Mouse (Mus musculus): Measurements from ENCODE around the gene 2210016L21Rik. TPM values are rescaled to one million over a fixed set of nuclear protein-coding genes. Genes with fewer than 3 reads are reported as not detected.

The 2210016L21Rik gene
- total and polyA plus RNA-seq, 3 experiments = 16.2 to 46.1 TPM; not detected in 1

DNA sequence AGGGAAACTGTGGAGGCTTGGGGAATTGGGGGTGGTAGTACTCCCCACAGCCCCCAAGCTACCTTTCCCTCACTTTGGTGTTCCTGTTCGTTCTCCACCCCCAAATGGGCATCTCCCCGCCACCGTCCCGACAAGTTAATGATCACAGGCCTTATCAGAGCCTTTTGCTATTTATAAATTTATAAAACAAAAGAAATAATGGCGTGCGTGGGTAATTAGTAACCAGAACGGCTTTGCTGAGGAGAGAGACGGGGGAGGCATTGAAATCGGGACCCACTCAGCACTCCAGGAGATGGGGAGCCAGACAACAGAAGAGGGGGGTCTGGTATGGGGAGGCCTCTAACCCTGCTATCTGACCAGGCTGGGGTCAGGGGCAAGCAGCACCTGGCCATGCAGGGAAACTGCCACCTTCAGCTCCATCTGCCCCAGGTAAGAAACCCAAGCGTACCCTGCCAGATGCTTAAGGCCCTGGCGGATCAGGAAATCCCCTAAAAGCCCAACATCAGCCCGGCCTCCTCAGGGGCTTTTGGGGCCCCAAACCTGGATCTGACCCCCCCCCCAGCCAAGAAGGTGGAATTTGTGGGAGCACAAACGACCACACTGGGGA is 27.8 kb downstream of the 2210016L21Rik start:
- no peak overlapping the region for H3K27ac ChIP-seq (ENCODE audit: control insufficient read depth, low read depth, low read length)
- no peak overlapping the region for H3K9ac ChIP-seq (ENCODE audit: control insufficient read depth, low read depth, low read length, poor library complexity, severe bottlenecking)
- no peak overlapping the region for H3K4me3 ChIP-seq (ENCODE audit: control insufficient read depth in 1 of 2, insufficient read depth in 1 of 2, low read depth in 2 of 2, low read length in 2 of 2)

GRCm38 (mm10) chr5:114970824-114971227 is 28.9 kb downstream of the 2210016L21Rik start, which contains the start of gene Hnf1a:
Hnf1a (minus strand) TSS chr5:114971094.
- H3K36me3 ChIP-seq (ENCODE audit: control insufficient read depth in 1 of 2, insufficient read depth in 2 of 2, low read length in 2 of 2) = peaks cover 0 to 2% of the 10 kb centered on the region in 2 experiments; a peak in 2 of 4 replicates
- H3K9ac ChIP-seq (ENCODE audit: control insufficient read depth, low read depth, low read length, poor library complexity, severe bottlenecking) = no peak within 1 kb of the TSS
- no peak within 1 kb of the TSS for H3K4me3 ChIP-seq (ENCODE audit: control insufficient read depth in 1 of 2, insufficient read depth in 1 of 2, low read depth in 2 of 2, low read length in 2 of 2)
- no peaks in the 10 kb centered on the region for H3K79me2 ChIP-seq (ENCODE audit: control insufficient read depth, insufficient read depth, low read length, poor library complexity)
- no peak within 1 kb of the TSS for H3K27ac ChIP-seq (ENCODE audit: control insufficient read depth, low read depth, low read length)
- H3K9me3 ChIP-seq (replicated peaks; ENCODE audit: insufficient read depth, low read length) = no peaks in the 10 kb centered on the region
- no peaks in the 10 kb centered on the region; a peak in 1 of 4 replicates for H3K27me3 ChIP-seq (ENCODE audit: control insufficient read depth in 1 of 2, insufficient read depth in 2 of 2, low read length in 2 of 2)
- TF ChIP-seq NELFE (IDR thresholded peaks at IDR 0.05; ENCODE audit: low read depth, low read length) (no peak), SIN3A (IDR thresholded peaks at IDR 0.05; ENCODE audit: low read length) (no peak), E2F4 (IDR thresholded peaks at IDR 0.05; ENCODE audit: borderline replicate concordance, low read depth, low read length) (no peak), HCFC1 (IDR thresholded peaks at IDR 0.05; ENCODE audit: low read depth, low read length) (no peak), MAZ (IDR thresholded peaks at IDR 0.05; ENCODE audit: low read depth, low read length) (no peak)
- H3K4me1 ChIP-seq (ENCODE audit: control insufficient read depth in 1 of 2, insufficient read depth in 2 of 2, low read length in 2 of 2) = peaks cover 0 to 6% of the 10 kb centered on the region in 2 experiments; a peak in 2 of 4 replicates
- DNase-seq (ENCODE audit: low read depth, low spot score) = no peak

More for the DNA sequence above, 27.8 kb downstream of the 2210016L21Rik start:
- no peak for DNase-seq (ENCODE audit: low read depth, low spot score)
- Histone ChIP-seq H3K9me3 (replicated peaks; ENCODE audit: insufficient read depth, low read length) (no peaks in the 10 kb centered on the region), H3K79me2 (ENCODE audit: control insufficient read depth, insufficient read depth, low read length, poor library complexity) (no peaks in the 10 kb centered on the region), H3K4me1 (ENCODE audit: control insufficient read depth in 1 of 2, insufficient read depth in 2 of 2, low read length in 2 of 2) (peaks cover 0 to 8% of the 10 kb centered on the region in 2 experiments; a peak in 2 of 4 replicates), H3K36me3 (ENCODE audit: control insufficient read depth in 1 of 2, insufficient read depth in 2 of 2, low read length in 2 of 2) (peaks cover 0 to 4% of the 10 kb centered on the region in 2 experiments; a peak in 2 of 4 replicates), H3K27me3 (ENCODE audit: control insufficient read depth in 1 of 2, insufficient read depth in 2 of 2, low read length in 2 of 2) (no peaks in the 10 kb centered on the region; a peak in 1 of 4 replicates)
- TF ChIP-seq ETS1 (IDR thresholded peaks at IDR 0.05; ENCODE audit: low read depth, low read length) (no peak), USF2 (IDR thresholded peaks at IDR 0.05; ENCODE audit: borderline replicate concordance in 1 of 2, insufficient read depth in 1 of 2, low read depth in 1 of 2, low read length in 2 of 2) (no peak), MYC (IDR thresholded peaks at IDR 0.05; ENCODE audit: low read depth, low read length) (no peak), MXI1 (IDR thresholded peaks at IDR 0.05; ENCODE audit: low read depth, low read length) (no peak), MYB (IDR thresholded peaks at IDR 0.05; ENCODE audit: low read depth, low read length) (no peak), RCOR1 (IDR thresholded peaks at IDR 0.05; ENCODE audit: low read depth, low read length) (no peak), CTCF (IDR thresholded peaks at IDR 0.05 in 2 of 3, conservative IDR thresholded peaks at IDR 0.05 in 1 of 3; ENCODE audit: control insufficient read depth in 1 of 3, insufficient read depth in 1 of 3, low read depth in 2 of 3, low read length in 3 of 3, poor library complexity in 1 of 3, severe bottlenecking in 1 of 3) (no peak), TBP (IDR thresholded peaks at IDR 0.05; ENCODE audit: low read depth, low read length) (no peak), POLR2AphosphoS2 (IDR thresholded peaks at IDR 0.05; ENCODE audit: low read length) (no peak), MAX (IDR thresholded peaks at IDR 0.05; ENCODE audit: low read length) (no peak), MAZ (IDR thresholded peaks at IDR 0.05; ENCODE audit: low read depth, low read length) (no peak), KAT2A (conservative IDR thresholded peaks at IDR 0.05; ENCODE audit: low read depth, low read length) (no peak), POLR2A (IDR thresholded peaks at IDR 0.05; ENCODE audit: control insufficient read depth in 1 of 2, insufficient read depth in 1 of 2, low read depth in 1 of 2, low read length in 2 of 2, poor library complexity in 1 of 2) (no peak), NRF1 (IDR thresholded peaks at IDR 0.05; ENCODE audit: insufficient read depth, low read depth, low read length, poor library complexity, severe bottlenecking) (no peak), GABPA (IDR thresholded peaks at IDR 0.05; ENCODE audit: low read depth, low read length) (no peak)

All from MEL (cell line).